Mouse (Mus musculus) skeletal muscle tissue, postnatal 0 days (tissue): Measurements from ENCODE around the gene Gstt3. TPM values are rescaled to one million over a fixed set of nuclear protein-coding genes. Genes with fewer than 3 reads are reported as not detected.

ENCODE experiments used
- polyA plus RNA-seq: library from polyadenylated mRNA; unstranded; fragments of >200 nt; fragmentation: Nextera tagmentation; extraction: Ambion mirVana; gene quantifications from 2 replicates; pipeline ENCODE4 v1.2.1, GENCODE M21; 2015

Gene Gstt3
- 4.5 and 5.3 TPM in 2 replicates for polyA plus RNA-seq

GRCm38 (mm10) chr10:75780769-75781578 lies at the start of gene Gstt3, which contains the start of gene Gm20441:
Gene Gstt3, minus strand, starts transcription at chr10:75781414.
Gene Gm20441, minus strand, starts transcription at chr10:75780954.

GRCm38 (mm10) chr10:75822443-75822842 lies 41.2 kb upstream of the Gstt3 start, which contains the start of gene Gstt4:
Gene Gstt4, minus strand, starts transcription at chr10:75822543.

GRCm38 (mm10) chr10:75798176-75798696 lies 17.0 kb upstream of the Gstt3 start, which contains the start of gene Gstt1:
Gene Gstt1, minus strand, starts transcription at chr10:75798584.

GRCm38 (mm10) chr10:75772795-75773664 lies 8.2 kb downstream of the Gstt3 start, which contains the start of gene Ddt:
Gene Ddt, minus strand, starts transcription at chr10:75773414.

GRCm38 (mm10) chr10:75763682-75764518 lies 17.3 kb downstream of the Gstt3 start, which contains the start of gene Cabin1:
Gene Cabin1, minus strand, starts transcription at chr10:75764341.

Other genes starting within 250 kb of the Gstt3 start
- gene Lrrc75b, start 221.1 kb downstream of the Gstt3 start, polyA plus RNA-seq: 0.46 TPM in 2 replicates
- not detected in 2 replicates for gene Ggt1, start 219.8 kb downstream of the Gstt3 start, polyA plus RNA-seq
- 7.3 and 9.4 TPM in 2 replicates for gene Ggt5, start 192.1 kb downstream of the Gstt3 start, polyA plus RNA-seq
- gene Susd2, start 137.4 kb downstream of the Gstt3 start, polyA plus RNA-seq: 4.9 and 5.1 TPM in 2 replicates
- 15.4 and 17.0 TPM in 2 replicates for gene Cabin1, start 17.1 kb downstream of the Gstt3 start, polyA plus RNA-seq
- 53.2 and 61.3 TPM in 2 replicates for gene Ddt, start 8.0 kb downstream of the Gstt3 start, polyA plus RNA-seq
- not detected in 2 replicates for gene Gm20441, start 460 bp downstream of the Gstt3 start, polyA plus RNA-seq
- 8.6 and 8.9 TPM in 2 replicates for gene Gstt1, start 17.2 kb upstream of the Gstt3 start, polyA plus RNA-seq
- gene Gstt4, start 41.1 kb upstream of the Gstt3 start, polyA plus RNA-seq: not detected in 2 replicates
- 9.9 and 11.9 TPM in 2 replicates for gene Gstt2, start 56.0 kb upstream of the Gstt3 start, polyA plus RNA-seq
- gene Mif, start 78.8 kb upstream of the Gstt3 start, polyA plus RNA-seq: 482 and 560 TPM in 2 replicates
- 0.50 and 0.58 TPM in 2 replicates for gene Derl3, start 112.0 kb upstream of the Gstt3 start, polyA plus RNA-seq
- 60.6 and 68.3 TPM in 2 replicates for gene Smarcb1, start 140.2 kb upstream of the Gstt3 start, polyA plus RNA-seq
- 555 and 642 TPM in 2 replicates for gene Chchd10, start 151.7 kb upstream of the Gstt3 start, polyA plus RNA-seq
- gene Mmp11, start 155.1 kb upstream of the Gstt3 start, polyA plus RNA-seq: 11.6 and 12.3 TPM in 2 replicates
- not detected in 2 replicates for gene Gm867, start 159.3 kb upstream of the Gstt3 start, polyA plus RNA-seq
- 0.24 TPM in 1 of 2 replicates, not detected in the other for gene Vpreb3, start 161.6 kb upstream of the Gstt3 start, polyA plus RNA-seq
- gene Gm5134, start 173.1 kb upstream of the Gstt3 start, polyA plus RNA-seq: not detected in 2 replicates